Comparison of ENCODE assay signal across 19 mouse cellular contexts in genomic region chr3:105864123-105864522, GRCm38 (mm10). TPM values are rescaled to one million over a fixed set of nuclear protein-coding genes. Genes with fewer than 3 reads are reported as not detected.
"Had no signal": no experiment of that assay in that cellular context is flagged by ENCODE, and none has a peak within 500 bp of the region (broad histone marks: within the 10 kb centered on the region; RNA-seq: fewer than 3 reads in every experiment).

No protein-coding gene starts in this region.

- H3K36me3 ChIP-seq: lung, embryonic 15.5 days; midbrain, embryonic 13.5 days; midbrain, embryonic 15.5 days; neural tube, embryonic 12.5 days had no signal

- DNase-seq: liver, postnatal 0 days; lung, adult 2 months; lung, postnatal 14 days; lung, postnatal 36 days; right cerebral cortex, postnatal 14 days; thymus, adult 2 months; thymus, postnatal 25 days; thymus, postnatal 4 days had no signal

- H3K27me3 ChIP-seq: lung, embryonic 15.5 days; megakaryocyte, embryonic 14.5 days; midbrain, embryonic 13.5 days; midbrain, embryonic 15.5 days; neural tube, embryonic 12.5 days had no signal

- H3K9me3 ChIP-seq: lung, embryonic 15.5 days; megakaryocyte, embryonic 14.5 days; midbrain, embryonic 13.5 days; midbrain, embryonic 15.5 days; neural tube, embryonic 12.5 days had no signal

- H3K4me1 ChIP-seq: midbrain, embryonic 13.5 days; midbrain, embryonic 15.5 days; neural tube, embryonic 12.5 days had no signal

- H3K4me2 ChIP-seq: lung, embryonic 15.5 days; midbrain, embryonic 11.5 days; midbrain, embryonic 13.5 days; midbrain, embryonic 15.5 days; neural tube, embryonic 12.5 days had no signal

- H3K27ac ChIP-seq: lung, embryonic 15.5 days; macrophage; midbrain, embryonic 13.5 days; midbrain, embryonic 15.5 days; neural tube, embryonic 12.5 days had no signal

- H3K9ac ChIP-seq: liver, postnatal 0 days; lung, embryonic 15.5 days; midbrain, embryonic 13.5 days; midbrain, embryonic 15.5 days; neural tube, embryonic 12.5 days had no signal

- H3K4me3 ChIP-seq: lung, embryonic 15.5 days; megakaryocyte, embryonic 14.5 days; midbrain, embryonic 13.5 days; midbrain, embryonic 15.5 days; neural tube, embryonic 12.5 days had no signal

- ATAC-seq: liver, postnatal 0 days; lung, postnatal 0 days; midbrain, embryonic 13.5 days; midbrain, embryonic 15.5 days had no signal

RNA-seq across cellular contexts. Expression of gene Adora3, which starts 6.5 kb away (rescaled TPM):
- polyA plus RNA-seq: midbrain, embryonic 11.5 days; neural tube, embryonic 12.5 days had no signal

RNA-seq across cellular contexts. Expression of gene Tmigd3, which starts 6.6 kb away (rescaled TPM):
- total RNA-seq: midbrain, postnatal 0 days; neutrophil, adult 5-6 weeks had no signal
- polyA plus RNA-seq: midbrain, embryonic 11.5 days; midbrain, embryonic 13.5 days; midbrain, embryonic 15.5 days; midbrain, postnatal 0 days; neural tube, embryonic 12.5 days; neural tube, embryonic 14.5 days had no signal
